Mouse (Mus musculus) limb, embryonic 11.5 days (tissue): ENCODE data around the gene Tenm4. TPM values are rescaled to one million over a fixed set of nuclear protein-coding genes. Genes with fewer than 3 reads are reported as not detected.

Experiments used
- ATAC-seq: fragments of 200-750 bp; cut with Nextera tagmentation; 2 replicates; pipeline ENCODE4 v1.8.0; 2017; ENCODE audit warnings: low read depth; ENCODE audit not compliant: insufficient number of reproducible peaks, low FRiP score, low TSS enrichment
- DNase-seq: peaks from one replicate; pipeline ENCODE4 v3.0.0-alpha.2; 2015; ENCODE audit warnings: low spot score
- H3K27ac ChIP-seq: fragments of 300-500 bp; sonication (generic); replicated peaks from 2 replicates; pipeline ENCODE4 v1.5.1; 2014; ENCODE audit warnings: low read depth, mild to moderate bottlenecking, low read length
- H3K27me3 ChIP-seq: fragments of 300-500 bp; sonication (generic); 2 replicates; pipeline ENCODE4 v1.6.1; 2014; ENCODE audit warnings: mild to moderate bottlenecking, low read length, mixed read lengths; ENCODE audit not compliant: control insufficient read depth, insufficient read depth
- H3K36me3 ChIP-seq: fragments of 300-500 bp; sonication (generic); 2 replicates; pipeline ENCODE4 v1.6.1; 2014; ENCODE audit warnings: mild to moderate bottlenecking, low read length, moderate library complexity, mixed read lengths; ENCODE audit not compliant: control insufficient read depth, insufficient read depth
- H3K4me1 ChIP-seq: fragments of 300-500 bp; sonication (generic); 2 replicates; pipeline ENCODE4 v1.6.1; 2014; ENCODE audit warnings: low read length, mixed read lengths; ENCODE audit not compliant: control insufficient read depth, insufficient read depth
- H3K4me2 ChIP-seq: fragments of 300-500 bp; sonication (generic); 2 replicates; pipeline ENCODE4 v1.6.1; 2014; ENCODE audit warnings: low read depth, mild to moderate bottlenecking, moderate library complexity; ENCODE audit not compliant: severe bottlenecking
- H3K4me3 ChIP-seq: fragments of 300-500 bp; sonication (generic); 2 replicates; pipeline ENCODE4 v1.5.1; 2014; ENCODE audit warnings: low read depth, low read length
- H3K9ac ChIP-seq: fragments of 300-500 bp; sonication (generic); 2 replicates; pipeline ENCODE4 v1.6.1; 2014; ENCODE audit warnings: mild to moderate bottlenecking, low read length
- H3K9me3 ChIP-seq: fragments of 300-500 bp; sonication (generic); 2 replicates; pipeline ENCODE4 v1.6.1; 2016; ENCODE audit warnings: low read length; ENCODE audit not compliant: control insufficient read depth
- WGBS: fragments of 180-500 bp; shearing (Covaris S2); extraction: QIAGEN DNeasy Blood & Tissue Kit; methylation state at CpG from one replicate; pipeline ENCODE4 v1.1.7; 2014; 5-methylcytosine and 5-hydroxymethylcytosine counted together
- polyA plus RNA-seq: library from polyadenylated mRNA; unstranded; fragments of >200 nt; fragmentation: Nextera tagmentation; extraction: Ambion mirVana; gene quantifications from 2 replicates; pipeline ENCODE4 v1.2.1, GENCODE M21; 2014

The Tenm4 gene
- polyA plus RNA-seq, 1 experiment from 2014 or later = 43.1 TPM

DNA sequence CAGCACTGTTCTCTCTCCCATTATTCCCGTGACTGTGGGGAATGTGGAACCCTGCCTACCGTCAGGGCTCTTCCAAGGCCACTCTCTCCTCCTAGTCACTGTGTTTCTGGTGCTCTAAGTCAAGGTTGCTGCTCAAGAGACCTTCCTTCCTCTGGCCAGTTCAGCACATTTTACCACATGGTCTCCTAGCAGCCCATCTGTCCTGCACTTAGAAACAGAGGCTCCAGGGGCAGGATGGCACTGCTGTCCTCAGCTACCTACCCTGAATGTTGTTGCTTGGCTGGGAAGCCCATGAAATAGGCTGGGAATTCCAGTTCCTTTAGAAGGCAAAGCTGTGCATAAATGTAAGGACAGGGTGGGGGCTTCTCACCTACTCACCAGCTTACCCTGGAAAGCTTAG lies 284.9 kb downstream of the Tenm4 start:
- Histone ChIP-seq H3K9ac (no peak overlapping the region), H3K36me3 (no peaks in the 10 kb centered on the region), H3K9me3 (no peaks in the 10 kb centered on the region), H3K4me1 (no peaks in the 10 kb centered on the region), H3K4me3 (no peak overlapping the region), H3K27ac (no peak overlapping the region), H3K4me2 (no peak overlapping the region), H3K27me3 (no peaks in the 10 kb centered on the region)
- ATAC-seq = no peak
- no peak for DNase-seq
- 63% methylated on average over 2 of the region's 2 CpGs for WGBS

- 55% methylated on average over 2 of the region's 2 CpGs for WGBS
- H3K27ac ChIP-seq = no peak overlapping the region
- no peak overlapping the region for H3K9ac ChIP-seq
- H3K4me1 ChIP-seq = no peaks in the 10 kb centered on the region
- DNase-seq (no peak), ATAC-seq (no peak)
- no peaks in the 10 kb centered on the region for H3K27me3 ChIP-seq
- no peak overlapping the region for H3K4me3 ChIP-seq
- no peak overlapping the region for H3K4me2 ChIP-seq
- no peaks in the 10 kb centered on the region for H3K36me3 ChIP-seq
- no peaks in the 10 kb centered on the region for H3K9me3 ChIP-seq
Observed at GRCm38 (mm10) chr7:96456618-96457017, 285.6 kb downstream of the Tenm4 start.

GRCm38 (mm10) chr7:96457891-96458290 lies 286.8 kb downstream of the Tenm4 start:
- no peak for ATAC-seq
- no peaks in the 10 kb centered on the region for H3K36me3 ChIP-seq
- no peak overlapping the region for H3K4me2 ChIP-seq
- no peak for DNase-seq
- H3K9ac ChIP-seq = no peak overlapping the region
- WGBS = 83% methylated on average over 2 of the region's 2 CpGs
- no peaks in the 10 kb centered on the region for H3K27me3 ChIP-seq
- no peaks in the 10 kb centered on the region for H3K9me3 ChIP-seq
- no peak overlapping the region for H3K4me3 ChIP-seq
- H3K4me1 ChIP-seq = no peaks in the 10 kb centered on the region
- H3K27ac ChIP-seq = no peak overlapping the region

DNA sequence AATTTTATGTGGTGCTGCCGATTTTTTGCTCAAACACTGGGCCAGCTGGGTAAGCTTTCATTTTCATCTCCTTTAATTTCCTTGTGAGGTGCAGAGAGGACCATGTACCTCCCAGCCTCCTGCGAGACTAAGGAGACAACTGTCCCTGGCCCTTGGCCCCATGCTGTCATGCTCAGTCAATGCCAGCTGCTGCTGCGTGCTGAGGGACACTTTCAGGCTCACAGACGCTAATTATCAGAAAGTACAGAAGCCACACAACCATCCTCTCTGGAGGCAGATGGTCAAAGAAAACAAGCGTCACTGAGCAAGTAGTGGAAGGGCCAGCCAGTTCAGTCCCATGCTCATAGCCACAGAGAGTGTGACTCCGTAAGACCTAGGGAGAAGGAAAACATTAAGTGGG lies 287.9 kb downstream of the Tenm4 start:
- H3K36me3 ChIP-seq = no peaks in the 10 kb centered on the region
- no peak for ATAC-seq
- no peak overlapping the region for H3K4me2 ChIP-seq
- H3K4me1 ChIP-seq = no peaks in the 10 kb centered on the region
- H3K27me3 ChIP-seq = no peaks in the 10 kb centered on the region
- no peak for DNase-seq
- H3K9ac ChIP-seq = no peak overlapping the region
- H3K9me3 ChIP-seq = no peaks in the 10 kb centered on the region
- H3K27ac ChIP-seq = no peak overlapping the region
- H3K4me3 ChIP-seq = no peak overlapping the region
- 65% methylated on average over 6 of the region's 6 CpGs for WGBS

DNA sequence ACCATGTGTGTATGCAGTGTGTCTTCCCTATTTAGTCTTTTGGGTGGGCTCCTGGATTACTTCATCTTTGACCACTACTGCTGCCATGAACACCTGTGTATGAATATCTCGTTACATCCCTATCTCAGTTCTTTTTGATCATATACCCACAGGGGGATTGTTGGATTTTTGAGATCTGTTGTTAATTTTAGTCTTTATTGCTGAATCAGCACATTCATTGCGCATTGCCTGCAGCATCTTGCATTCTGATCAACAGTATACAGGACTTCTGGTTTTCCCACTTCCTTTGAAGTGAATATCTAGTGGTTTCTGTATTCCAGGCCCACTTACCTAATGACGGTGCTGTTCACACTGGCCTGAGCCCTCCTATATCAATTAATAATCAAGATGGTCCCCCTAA lies 295.7 kb downstream of the Tenm4 start:
- DNase-seq (no peak), ATAC-seq (no peak)
- Histone ChIP-seq H3K4me3 (no peak overlapping the region), H3K9ac (no peak overlapping the region), H3K9me3 (no peaks in the 10 kb centered on the region), H3K27ac (no peak overlapping the region), H3K4me2 (no peak overlapping the region), H3K4me1 (no peaks in the 10 kb centered on the region), H3K27me3 (no peaks in the 10 kb centered on the region), H3K36me3 (no peaks in the 10 kb centered on the region)
- WGBS = 87% methylated on average over 3 of the region's 3 CpGs

- H3K27me3 ChIP-seq = no peaks in the 10 kb centered on the region
- no peak overlapping the region for H3K4me3 ChIP-seq
- H3K4me2 ChIP-seq = no peak overlapping the region
- no peak for DNase-seq
- ATAC-seq = no peak
- no peaks in the 10 kb centered on the region for H3K4me1 ChIP-seq
- no peak overlapping the region for H3K9ac ChIP-seq
- no peaks in the 10 kb centered on the region for H3K9me3 ChIP-seq
- no peaks in the 10 kb centered on the region for H3K36me3 ChIP-seq
- no peak overlapping the region for H3K27ac ChIP-seq
- WGBS = 87% methylated on average over 6 of the region's 6 CpGs
Observed at GRCm38 (mm10) chr7:96470821-96471220, 299.8 kb downstream of the Tenm4 start.

DNA sequence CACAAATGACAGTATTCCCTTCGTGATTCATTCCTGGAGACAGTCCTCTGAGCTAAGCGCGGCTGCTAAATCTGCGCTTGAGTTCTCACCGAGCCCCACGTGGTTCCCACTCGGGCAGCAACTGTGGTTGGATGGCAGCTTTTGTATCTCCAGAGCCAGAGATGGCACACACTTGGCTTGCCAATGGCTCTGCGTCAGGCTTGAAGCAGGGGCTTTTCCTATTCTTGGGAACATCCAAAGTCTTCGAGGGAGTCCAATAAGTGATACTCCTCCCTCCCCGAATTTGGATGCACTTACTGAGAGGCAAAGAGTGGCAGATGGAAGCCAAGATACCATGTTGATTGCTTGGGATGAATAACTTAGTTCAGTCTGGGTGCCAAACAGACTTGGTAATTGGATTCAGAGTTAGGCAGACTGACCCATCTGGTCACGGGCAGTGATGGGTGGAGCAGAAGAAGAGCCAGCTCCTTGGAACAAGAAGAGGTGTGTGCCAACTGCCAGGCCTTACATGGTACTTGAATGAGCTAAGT lies 303.6 kb downstream of the Tenm4 start:
- Histone ChIP-seq H3K27me3 (no peaks in the 10 kb centered on the region), H3K9me3 (no peaks in the 10 kb centered on the region), H3K4me1 (no peaks in the 10 kb centered on the region), H3K4me2 (no peak overlapping the region), H3K4me3 (no peak overlapping the region), H3K36me3 (no peaks in the 10 kb centered on the region), H3K27ac (no peak overlapping the region), H3K9ac (no peak overlapping the region)
- WGBS = 91% methylated on average over 11 of the region's 11 CpGs
- ATAC-seq = no peak
- DNase-seq = no peak

DNA sequence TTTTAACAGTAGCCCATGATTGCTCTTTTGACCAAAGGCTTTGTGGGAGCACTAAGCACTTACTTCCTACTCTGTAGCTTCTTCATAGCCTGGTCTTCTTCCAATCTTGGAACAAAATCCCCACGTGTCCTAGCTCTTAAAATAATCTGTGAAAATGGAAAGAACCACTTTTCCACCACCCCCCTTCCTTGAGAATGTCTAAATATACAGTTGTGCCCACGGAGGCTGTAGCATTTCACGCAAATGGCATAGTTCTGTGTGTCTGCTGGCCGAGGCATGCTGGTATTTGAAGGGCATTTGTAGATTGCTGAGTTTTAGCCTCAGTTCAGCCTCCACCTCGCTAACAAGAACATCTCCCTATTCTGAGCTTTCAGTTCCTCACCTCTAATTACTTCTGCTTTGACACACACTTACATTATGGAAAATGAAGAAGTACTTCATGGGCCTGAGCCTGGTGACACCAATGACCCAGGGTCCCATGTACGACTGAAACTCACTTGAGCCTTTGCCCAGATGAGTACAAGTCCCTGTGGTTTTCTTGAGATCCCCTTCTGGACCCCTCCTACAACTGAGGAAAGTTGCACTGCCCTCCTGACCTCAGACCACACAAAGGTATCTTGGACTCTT lies 306.1 kb downstream of the Tenm4 start:
- Histone ChIP-seq H3K9ac (no peak overlapping the region), H3K4me3 (no peak overlapping the region), H3K27ac (no peak overlapping the region), H3K9me3 (no peaks in the 10 kb centered on the region), H3K36me3 (no peaks in the 10 kb centered on the region), H3K27me3 (no peaks in the 10 kb centered on the region), H3K4me2 (no peak overlapping the region), H3K4me1 (no peaks in the 10 kb centered on the region)
- no peak for ATAC-seq
- no peak for DNase-seq
- WGBS = 87% methylated on average over 6 of the region's 6 CpGs

GRCm38 (mm10) chr7:96479139-96479538 lies 308.1 kb downstream of the Tenm4 start:
- Histone ChIP-seq H3K4me1 (peaks cover 2% of the 10 kb centered on the region; the same call in 1 of the 2 replicates), H3K36me3 (no peaks in the 10 kb centered on the region), H3K9me3 (no peaks in the 10 kb centered on the region), H3K9ac (no peak overlapping the region), H3K4me3 (no peak overlapping the region), H3K27me3 (no peaks in the 10 kb centered on the region), H3K27ac (no peak overlapping the region), H3K4me2 (no peak overlapping the region)
- WGBS = 81% methylated on average over 6 of the region's 6 CpGs
- ATAC-seq = no peak
- DNase-seq = no peak
